Mouse (Mus musculus) lung, postnatal 25 days (tissue): ENCODE measurements around the gene Gm20914.
"Not testable (repeated sequence)": the region's sequence is repeated elsewhere in the genome, so short reads cannot be mapped to it uniquely, and the experiment has no call there.

Source experiments
- DNase-seq: peaks from one replicate; pipeline ENCODE4 v3.0.0; 2022; ENCODE audit warnings: low spot score

The Gm20914 gene

GRCm38 (mm10) chrY:5725678-5726077, at the start of gene Gm20914:
Gene Gm20914 (plus strand): TSS chrY:5725978.
- not testable (repeated sequence) for DNase-seq
